Mouse (Mus musculus) kidney, adult 11 months (tissue): Measurements from ENCODE around the gene Skp2.
"Not testable (repeated sequence)": the region's sequence is repeated elsewhere in the genome, so short reads cannot be mapped to it uniquely, and the experiment has no call there.

Experiments
- DNase-seq: peaks from one replicate; pipeline ENCODE4 v3.0.0; 2022

Skp2 gene

GRCm38 (mm10) chr15:9155325-9155724 is at the start of gene Skp2:
TSS of gene Skp2 (minus strand) at chr15:9155425.
- DNase-seq, result no peak

- DNase-seq, result no peak
These were observed 43.2 kb upstream of the Skp2 start for GRCm38 (mm10) chr15:9198421-9198820.

GRCm38 (mm10) chr15:9192685-9193084 is 37.5 kb upstream of the Skp2 start:
- DNase-seq, result not testable (repeated sequence)

GRCm38 (mm10) chr15:9189796-9190195 is 34.6 kb upstream of the Skp2 start:
- no peak for DNase-seq

- DNase-seq, result no peak
These were observed 28.8 kb upstream of the Skp2 start for GRCm38 (mm10) chr15:9183995-9184394.

GRCm38 (mm10) chr15:9177038-9177437 is 21.8 kb upstream of the Skp2 start:
- DNase-seq, result no peak

GRCm38 (mm10) chr15:9164125-9164524 is 8.9 kb upstream of the Skp2 start:
- DNase-seq, result no peak

GRCm38 (mm10) chr15:9162557-9163070 is 7.4 kb upstream of the Skp2 start:
- no peak for DNase-seq

GRCm38 (mm10) chr15:9140684-9141171 is 14.5 kb downstream of the Skp2 start:
- DNase-seq, result peak; percentile 61

- DNase-seq, result peak; percentile 97
These were observed 15.0 kb downstream of the Skp2 start, which contains the start of gene Lmbrd2 for GRCm38 (mm10) chr15:9140252-9140680. TSS of gene Lmbrd2 (plus strand) at chr15:9140550.

- no peak for DNase-seq
These were observed 15.8 kb downstream of the Skp2 start for GRCm38 (mm10) chr15:9139447-9139846.

- DNase-seq, result no peak
These were observed 20.2 kb downstream of the Skp2 start for GRCm38 (mm10) chr15:9134891-9135507.

- no peak for DNase-seq
These were observed 22.4 kb downstream of the Skp2 start for GRCm38 (mm10) chr15:9132693-9133443.

- DNase-seq, result no peak
These were observed 23.7 kb downstream of the Skp2 start for GRCm38 (mm10) chr15:9131499-9131888.

- no peak for DNase-seq
These were observed 24.3 kb downstream of the Skp2 start for GRCm38 (mm10) chr15:9130772-9131498.

GRCm38 (mm10) chr15:9127051-9127791 is 28.0 kb downstream of the Skp2 start:
- DNase-seq, result no peak

GRCm38 (mm10) chr15:9124856-9125255 is 30.4 kb downstream of the Skp2 start:
- DNase-seq, result no peak

- DNase-seq, result no peak
These were observed 32.2 kb downstream of the Skp2 start for GRCm38 (mm10) chr15:9122989-9123388.

- DNase-seq, result no peak
These were observed 35.1 kb downstream of the Skp2 start for GRCm38 (mm10) chr15:9120081-9120480.

- peak; percentile 57 for DNase-seq
These were observed 36.4 kb downstream of the Skp2 start for GRCm38 (mm10) chr15:9118852-9119251.

- peak; percentile 31 for DNase-seq
These were observed 40.6 kb downstream of the Skp2 start for GRCm38 (mm10) chr15:9114599-9114998.

- no peak for DNase-seq
These were observed 41.1 kb downstream of the Skp2 start for GRCm38 (mm10) chr15:9114131-9114530.

- DNase-seq, result no peak
These were observed 41.7 kb downstream of the Skp2 start for GRCm38 (mm10) chr15:9113556-9113955.
